Mouse (Mus musculus): ENCODE data around the gene Flrt3. TPM values are rescaled to one million over a fixed set of nuclear protein-coding genes. Genes with fewer than 3 reads are reported as not detected.
A peak's percentile ranks its signal among the peaks of the same experiment; 100 is the strongest.

Flrt3 gene
- polyA plus RNA-seq, 1 experiment from 2014 or later: 41.4 TPM

GRCm38 (mm10) chr2:140676728-140677127 is 5.5 kb upstream of the Flrt3 start:
- H3K9ac ChIP-seq: no peak overlapping the region
- H3K4me2 ChIP-seq: no peak overlapping the region
- H3K4me1 ChIP-seq: no peaks in the 10 kb centered on the region
- no peaks in the 10 kb centered on the region for H3K36me3 ChIP-seq
- no peak for ATAC-seq (ENCODE audit: insufficient number of reproducible peaks, low FRiP score, low TSS enrichment, low read depth)
- H3K9me3 ChIP-seq: no peaks in the 10 kb centered on the region
- H3K27me3 ChIP-seq: no peaks in the 10 kb centered on the region
- no peak overlapping the region for H3K27ac ChIP-seq
- 41% methylated on average over 3 of the region's 3 CpGs for WGBS
- H3K4me3 ChIP-seq: no peak overlapping the region

GRCm38 (mm10) chr2:140673466-140673865 is 2.2 kb upstream of the Flrt3 start:
- Histone ChIP-seq H3K27me3 (no peaks in the 10 kb centered on the region), H3K4me3 (no peak overlapping the region), H3K4me1 (no peaks in the 10 kb centered on the region), H3K27ac (no peak overlapping the region), H3K9me3 (no peaks in the 10 kb centered on the region), H3K36me3 (no peaks in the 10 kb centered on the region), H3K9ac (no peak overlapping the region), H3K4me2 (no peak overlapping the region)
- WGBS: 75% methylated on average over 5 of the region's 5 CpGs
- no peak for ATAC-seq (ENCODE audit: insufficient number of reproducible peaks, low FRiP score, low TSS enrichment, low read depth)

- Histone ChIP-seq H3K9ac (peak overlapping the region; percentile 63), H3K36me3 (no peaks in the 10 kb centered on the region), H3K27me3 (no peaks in the 10 kb centered on the region), H3K4me1 (peaks cover 12% of the 10 kb centered on the region), H3K9me3 (no peaks in the 10 kb centered on the region), H3K4me2 (peak overlapping the region; percentile 49), H3K4me3 (peak overlapping the region; percentile 58), H3K27ac (peak overlapping the region; percentile 86)
- under 1% methylated on average over 12 of the region's 12 CpGs for WGBS
- ATAC-seq (ENCODE audit: insufficient number of reproducible peaks, low FRiP score, low TSS enrichment, low read depth): no peak
These were observed 812 bp downstream of the Flrt3 start for GRCm38 (mm10) chr2:140670457-140670856.

- Histone ChIP-seq H3K4me1 (peaks cover 14% of the 10 kb centered on the region), H3K36me3 (no peaks in the 10 kb centered on the region), H3K27ac (no peak overlapping the region), H3K9me3 (no peaks in the 10 kb centered on the region), H3K4me3 (peak overlapping the region; percentile 58), H3K27me3 (no peaks in the 10 kb centered on the region), H3K9ac (no peak overlapping the region), H3K4me2 (peak overlapping the region; percentile 49)
- WGBS: 32% methylated on average over 2 of the region's 2 CpGs
- ATAC-seq (ENCODE audit: insufficient number of reproducible peaks, low FRiP score, low TSS enrichment, low read depth): no peak
These were observed 1.5 kb downstream of the Flrt3 start for GRCm38 (mm10) chr2:140669786-140670185.

GRCm38 (mm10) chr2:140669081-140669480 is 2.2 kb downstream of the Flrt3 start:
- Histone ChIP-seq H3K27me3 (no peaks in the 10 kb centered on the region), H3K4me2 (peak overlapping the region; percentile 43), H3K9me3 (no peaks in the 10 kb centered on the region), H3K4me1 (peaks cover 16% of the 10 kb centered on the region), H3K27ac (no peak overlapping the region), H3K36me3 (no peaks in the 10 kb centered on the region), H3K9ac (no peak overlapping the region), H3K4me3 (peak overlapping the region; percentile 33)
- 23% methylated on average over 2 of the region's 2 CpGs for WGBS
- no peak for ATAC-seq (ENCODE audit: insufficient number of reproducible peaks, low FRiP score, low TSS enrichment, low read depth)

- H3K27ac ChIP-seq: no peak overlapping the region; the same call in 1 of the 2 replicates
- no peaks in the 10 kb centered on the region for H3K27me3 ChIP-seq
- H3K9me3 ChIP-seq: no peaks in the 10 kb centered on the region
- H3K4me1 ChIP-seq: peaks cover 16% of the 10 kb centered on the region
- H3K4me3 ChIP-seq: peak overlapping the region; percentile 33
- no peaks in the 10 kb centered on the region for H3K36me3 ChIP-seq
- no peak overlapping the region for H3K9ac ChIP-seq
- H3K4me2 ChIP-seq: peak overlapping the region; percentile 43
- 2% methylated on average over 8 of the region's 8 CpGs for WGBS
- ATAC-seq (ENCODE audit: insufficient number of reproducible peaks, low FRiP score, low TSS enrichment, low read depth): no peak
These were observed 3.0 kb downstream of the Flrt3 start for GRCm38 (mm10) chr2:140668311-140668710.

GRCm38 (mm10) chr2:140667261-140668047 is 3.8 kb downstream of the Flrt3 start:
- no peak overlapping the region for H3K9ac ChIP-seq
- 31% methylated on average over 13 of the region's 13 CpGs for WGBS

GRCm38 (mm10) chr2:140666846-140667245 is 4.4 kb downstream of the Flrt3 start:
- no peaks in the 10 kb centered on the region for H3K36me3 ChIP-seq
- peak overlapping the region; percentile 22; the same call in 1 of the 2 replicates for H3K27ac ChIP-seq
- ATAC-seq (ENCODE audit: insufficient number of reproducible peaks, low FRiP score, low TSS enrichment, low read depth): no peak
- 15% methylated on average over 7 of the region's 7 CpGs for WGBS
- no peak overlapping the region for H3K4me3 ChIP-seq
- H3K9me3 ChIP-seq: no peaks in the 10 kb centered on the region
- H3K4me2 ChIP-seq: peak overlapping the region; percentile 43; the same call in 1 of the 2 replicates
- H3K9ac ChIP-seq: no peak overlapping the region
- peaks cover 21% of the 10 kb centered on the region for H3K4me1 ChIP-seq
- H3K27me3 ChIP-seq: no peaks in the 10 kb centered on the region

More at GRCm38 (mm10) chr2:140667261-140668047, 3.8 kb downstream of the Flrt3 start:
- Histone ChIP-seq H3K36me3 (no peaks in the 10 kb centered on the region), H3K4me2 (peak overlapping the region; percentile 43), H3K9me3 (no peaks in the 10 kb centered on the region), H3K4me1 (peaks cover 21% of the 10 kb centered on the region), H3K27me3 (no peaks in the 10 kb centered on the region), H3K27ac (no peak overlapping the region), H3K4me3 (peak overlapping the region; percentile 33)
- ATAC-seq (ENCODE audit: insufficient number of reproducible peaks, low FRiP score, low TSS enrichment, low read depth): no peak

- Histone ChIP-seq H3K4me2 (no peak overlapping the region), H3K9ac (no peak overlapping the region)
- 91% methylated on average over 4 of the region's 4 CpGs for WGBS
These were observed 6.9 kb downstream of the Flrt3 start for GRCm38 (mm10) chr2:140664381-140664780.

GRCm38 (mm10) chr2:140662673-140663072 is 8.6 kb downstream of the Flrt3 start:
- H3K27me3 ChIP-seq: no peaks in the 10 kb centered on the region
- 43% methylated on average over 5 of the region's 5 CpGs for WGBS
- H3K27ac ChIP-seq: no peak overlapping the region
- no peak overlapping the region for H3K4me2 ChIP-seq
- peaks cover 19% of the 10 kb centered on the region for H3K4me1 ChIP-seq
- no peak for ATAC-seq (ENCODE audit: insufficient number of reproducible peaks, low FRiP score, low TSS enrichment, low read depth)
- H3K36me3 ChIP-seq: peaks cover 22% of the 10 kb centered on the region
- no peaks in the 10 kb centered on the region for H3K9me3 ChIP-seq
- no peak overlapping the region for H3K9ac ChIP-seq
- no peak overlapping the region for H3K4me3 ChIP-seq

More at GRCm38 (mm10) chr2:140664381-140664780, 6.9 kb downstream of the Flrt3 start:
- H3K4me3 ChIP-seq: no peak overlapping the region
- ATAC-seq (ENCODE audit: insufficient number of reproducible peaks, low FRiP score, low TSS enrichment, low read depth): no peak
- no peak overlapping the region for H3K27ac ChIP-seq
- H3K27me3 ChIP-seq: no peaks in the 10 kb centered on the region
- H3K36me3 ChIP-seq: peaks cover 22% of the 10 kb centered on the region
- H3K4me1 ChIP-seq: peaks cover 21% of the 10 kb centered on the region
- H3K9me3 ChIP-seq: no peaks in the 10 kb centered on the region

- ATAC-seq (ENCODE audit: insufficient number of reproducible peaks, low FRiP score, low TSS enrichment, low read depth): no peak
- H3K4me1 ChIP-seq: no peaks in the 10 kb centered on the region
- 54% methylated on average over 2 of the region's 2 CpGs for WGBS
These were observed 17.3 kb downstream of the Flrt3 start for GRCm38 (mm10) chr2:140653978-140654377.

GRCm38 (mm10) chr2:140653481-140653880 is 17.8 kb downstream of the Flrt3 start:
- no peaks in the 10 kb centered on the region for H3K36me3 ChIP-seq

More at GRCm38 (mm10) chr2:140653978-140654377, 17.3 kb downstream of the Flrt3 start:
- H3K9me3 ChIP-seq: no peaks in the 10 kb centered on the region
- no peak overlapping the region for H3K4me3 ChIP-seq
- no peak overlapping the region for H3K27ac ChIP-seq
- H3K9ac ChIP-seq: no peak overlapping the region
- no peaks in the 10 kb centered on the region for H3K27me3 ChIP-seq
- H3K36me3 ChIP-seq: no peaks in the 10 kb centered on the region
- H3K4me2 ChIP-seq: no peak overlapping the region

More at GRCm38 (mm10) chr2:140653481-140653880, 17.8 kb downstream of the Flrt3 start:
- H3K4me2 ChIP-seq: no peak overlapping the region
- H3K4me3 ChIP-seq: no peak overlapping the region
- H3K9me3 ChIP-seq: no peaks in the 10 kb centered on the region
- H3K27me3 ChIP-seq: no peaks in the 10 kb centered on the region
- H3K9ac ChIP-seq: no peak overlapping the region
- H3K27ac ChIP-seq: no peak overlapping the region
- no peaks in the 10 kb centered on the region for H3K4me1 ChIP-seq
- no peak for ATAC-seq (ENCODE audit: insufficient number of reproducible peaks, low FRiP score, low TSS enrichment, low read depth)

Measured in limb, embryonic 15.5 days (tissue).